Mouse (Mus musculus) stomach, embryonic 14.5 days (tissue): ENCODE data around the gene St14. TPM values are rescaled to one million over a fixed set of nuclear protein-coding genes. Genes with fewer than 3 reads are reported as not detected.
A peak's percentile ranks its signal among the peaks of the same experiment; 100 is the strongest.

ENCODE experiments used
- ATAC-seq: fragments of 200-750 bp; cut with Nextera tagmentation; 2 replicates; pipeline ENCODE4 v1.8.0; 2017; ENCODE audit warnings: low read depth, moderate TSS enrichment; ENCODE audit not compliant: insufficient number of reproducible peaks, insufficient read depth, low FRiP score
- H3K27ac ChIP-seq: fragments of 300-500 bp; sonication (generic); 2 replicates; pipeline ENCODE4 v1.5.1; 2014; ENCODE audit warnings: mild to moderate bottlenecking, low read length, moderate library complexity, mixed read lengths
- H3K27me3 ChIP-seq: fragments of 300-500 bp; sonication (generic); 2 replicates; pipeline ENCODE4 v1.6.1; 2014; ENCODE audit warnings: low read length, control low read depth, mixed read lengths; ENCODE audit not compliant: control insufficient read depth, insufficient read depth
- H3K36me3 ChIP-seq: fragments of 300-500 bp; sonication (generic); 2 replicates; pipeline ENCODE4 v1.6.1; 2014; ENCODE audit warnings: mild to moderate bottlenecking, control low read depth, low read length, moderate library complexity, mixed read lengths; ENCODE audit not compliant: control insufficient read depth, insufficient read depth
- H3K4me1 ChIP-seq: fragments of 300-500 bp; sonication (generic); 2 replicates; pipeline ENCODE4 v1.6.1; 2014; ENCODE audit warnings: low read length, control low read depth, mixed read lengths; ENCODE audit not compliant: control insufficient read depth, insufficient read depth
- H3K4me2 ChIP-seq: fragments of 300-500 bp; sonication (generic); replicated peaks from 2 replicates; pipeline ENCODE4 v1.6.1; 2014; ENCODE audit warnings: low read depth, low read length, control low read depth
- H3K4me3 ChIP-seq: fragments of 300-500 bp; sonication (generic); 2 replicates; pipeline ENCODE4 v1.5.1; 2014; ENCODE audit warnings: low read depth, low read length, control low read depth
- H3K9ac ChIP-seq: fragments of 300-500 bp; sonication (generic); replicated peaks from 2 replicates; pipeline ENCODE4 v1.6.1; 2014; ENCODE audit warnings: low read depth, mild to moderate bottlenecking, control low read depth, low read length, moderate library complexity, mixed read lengths
- H3K9me3 ChIP-seq: fragments of 300-500 bp; sonication (generic); 2 replicates; pipeline ENCODE4 v1.6.1; 2016; ENCODE audit warnings: low read depth, low read length, control low read depth; ENCODE audit not compliant: control insufficient read depth
- WGBS: fragments of 180-500 bp; shearing (Covaris S2); extraction: QIAGEN DNeasy Blood & Tissue Kit; methylation state at CpG from one replicate; pipeline ENCODE4 v1.1.7; 2014; 5-methylcytosine and 5-hydroxymethylcytosine counted together
- polyA plus RNA-seq: library from polyadenylated mRNA; unstranded; fragments of >200 nt; fragmentation: Nextera tagmentation; extraction: Ambion mirVana; gene quantifications from 2 replicates; pipeline ENCODE4 v1.2.1, GENCODE M21; 2014

Gene St14
- polyA plus RNA-seq, 1 experiment from 2014 or later: 46.9 TPM

DNA sequence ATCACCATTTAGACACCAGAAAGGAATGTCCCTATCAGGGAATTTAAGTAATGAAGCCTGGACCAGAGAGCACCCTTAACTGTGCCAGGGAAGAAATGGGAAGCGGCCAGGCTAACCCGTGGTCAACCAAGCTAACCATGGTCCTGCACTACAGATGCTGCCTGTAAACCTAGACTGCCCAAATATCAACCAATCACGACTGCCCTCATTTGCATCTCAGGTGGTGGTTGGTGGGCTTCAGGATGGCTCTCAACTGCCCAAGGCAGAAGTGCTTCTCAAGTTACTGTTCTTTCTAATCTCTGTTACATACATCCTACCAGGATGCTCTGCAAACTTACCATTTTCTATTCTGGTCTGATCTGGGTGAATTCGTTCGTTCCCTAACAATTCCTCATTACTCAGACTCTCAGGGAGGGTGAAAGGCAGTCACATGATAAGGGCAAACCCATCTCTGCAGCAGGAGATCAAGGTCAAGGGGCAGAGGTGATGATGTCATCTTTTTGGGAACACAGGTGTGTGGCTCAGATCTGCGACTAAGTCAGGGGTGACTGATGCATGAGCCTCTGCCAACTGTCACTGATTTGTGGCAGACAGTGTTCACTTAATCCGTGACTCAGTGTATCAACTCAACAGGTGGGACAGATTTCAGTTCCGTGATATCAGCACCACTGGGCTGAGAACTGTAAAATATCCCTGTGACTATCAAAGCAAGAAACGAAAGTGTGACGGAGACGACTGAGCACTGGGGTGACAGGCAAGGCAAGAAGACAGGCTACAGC is 12.9 kb downstream of the St14 start:
- Histone ChIP-seq H3K36me3 (no peaks in the 10 kb centered on the region), H3K27ac (no peak overlapping the region), H3K9ac (no peak overlapping the region), H3K4me3 (no peak overlapping the region), H3K27me3 (no peaks in the 10 kb centered on the region), H3K4me1 (peaks cover 8% of the 10 kb centered on the region; the same call in 1 of the 2 replicates), H3K9me3 (no peaks in the 10 kb centered on the region), H3K4me2 (no peak overlapping the region)
- peak; percentile 81 for ATAC-seq
- 28% methylated on average over 11 of the region's 11 CpGs for WGBS

DNA sequence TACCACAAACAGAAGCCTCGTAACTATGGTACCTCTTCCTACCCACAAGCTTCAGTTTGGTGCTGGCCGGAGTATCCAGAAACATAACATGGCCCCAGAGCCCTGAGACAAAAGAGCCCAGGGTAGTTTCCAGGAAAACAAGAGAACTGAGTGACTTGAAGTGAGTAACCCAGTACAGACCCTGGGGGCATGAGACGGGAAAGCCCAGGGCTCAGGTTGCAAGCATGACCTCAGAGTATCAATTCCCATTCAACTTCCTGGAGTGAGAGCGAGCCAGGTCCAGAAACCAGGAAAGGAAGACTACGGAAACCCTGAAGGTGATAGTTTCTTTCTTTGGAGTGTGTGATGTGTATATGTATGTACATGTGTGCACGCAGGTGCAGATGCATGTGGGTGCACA is 14.2 kb downstream of the St14 start:
- H3K9ac ChIP-seq: no peak overlapping the region
- no peaks in the 10 kb centered on the region for H3K36me3 ChIP-seq
- peaks cover 8% of the 10 kb centered on the region; the same call in 1 of the 2 replicates for H3K4me1 ChIP-seq
- no peak overlapping the region for H3K4me2 ChIP-seq
- H3K4me3 ChIP-seq: no peak overlapping the region
- no peaks in the 10 kb centered on the region for H3K27me3 ChIP-seq
- no peak overlapping the region for H3K27ac ChIP-seq
- WGBS: 78% methylated on average over 6 of the region's 6 CpGs
- H3K9me3 ChIP-seq: no peaks in the 10 kb centered on the region
- ATAC-seq: no peak

DNA sequence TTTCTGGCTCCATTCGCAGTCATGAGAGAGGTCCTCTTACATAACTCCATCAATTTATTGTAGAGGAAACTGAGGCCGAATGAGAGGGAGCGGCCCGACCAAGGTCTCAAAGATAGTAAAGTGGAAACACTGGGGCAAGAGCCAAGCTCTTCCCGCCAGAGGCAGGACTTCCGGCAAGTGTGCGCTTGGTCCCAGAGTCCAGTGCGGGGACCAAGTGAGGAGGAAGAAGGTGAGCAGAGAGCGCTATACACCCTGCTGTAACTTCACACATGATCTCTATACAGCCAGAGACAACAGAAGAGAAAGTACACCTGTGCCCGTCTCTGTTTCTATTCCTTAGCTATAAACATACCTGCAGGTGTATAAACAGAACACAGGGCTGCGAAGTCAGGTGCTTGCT is 14.6 kb downstream of the St14 start:
- Histone ChIP-seq H3K27me3 (no peaks in the 10 kb centered on the region), H3K9ac (no peak overlapping the region), H3K27ac (no peak overlapping the region), H3K36me3 (no peaks in the 10 kb centered on the region), H3K4me1 (peaks cover 8% of the 10 kb centered on the region; the same call in 1 of the 2 replicates), H3K4me3 (no peak overlapping the region), H3K4me2 (no peak overlapping the region), H3K9me3 (no peaks in the 10 kb centered on the region)
- 90% methylated on average over 11 of the region's 11 CpGs for WGBS
- ATAC-seq: no peak

DNA sequence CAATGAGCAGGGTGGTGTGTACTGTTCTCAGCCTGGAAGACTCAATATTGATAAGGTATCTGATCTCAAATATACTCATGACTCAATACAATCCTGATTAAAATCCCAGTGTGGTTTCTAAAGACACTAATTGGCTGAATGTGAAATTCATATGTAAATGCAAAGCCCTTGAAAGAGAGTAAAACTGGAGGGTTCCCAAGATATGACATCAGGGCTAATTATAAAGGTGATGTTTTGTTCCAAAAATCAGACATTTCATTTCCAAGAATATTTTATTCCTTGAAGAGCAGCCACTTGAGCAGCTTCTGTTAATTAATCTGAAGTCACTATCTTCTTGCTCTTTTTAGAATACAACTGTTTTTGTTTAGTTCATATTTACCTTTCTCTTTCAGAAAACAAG is 16.1 kb downstream of the St14 start:
- no peak overlapping the region for H3K9ac ChIP-seq
- no peak overlapping the region for H3K4me2 ChIP-seq
- no peak overlapping the region for H3K4me3 ChIP-seq
- H3K9me3 ChIP-seq: no peaks in the 10 kb centered on the region
- peaks cover 5% of the 10 kb centered on the region; the same call in 1 of the 2 replicates for H3K4me1 ChIP-seq
- H3K27me3 ChIP-seq: no peaks in the 10 kb centered on the region
- ATAC-seq: no peak
- H3K27ac ChIP-seq: no peak overlapping the region
- H3K36me3 ChIP-seq: no peaks in the 10 kb centered on the region

DNA sequence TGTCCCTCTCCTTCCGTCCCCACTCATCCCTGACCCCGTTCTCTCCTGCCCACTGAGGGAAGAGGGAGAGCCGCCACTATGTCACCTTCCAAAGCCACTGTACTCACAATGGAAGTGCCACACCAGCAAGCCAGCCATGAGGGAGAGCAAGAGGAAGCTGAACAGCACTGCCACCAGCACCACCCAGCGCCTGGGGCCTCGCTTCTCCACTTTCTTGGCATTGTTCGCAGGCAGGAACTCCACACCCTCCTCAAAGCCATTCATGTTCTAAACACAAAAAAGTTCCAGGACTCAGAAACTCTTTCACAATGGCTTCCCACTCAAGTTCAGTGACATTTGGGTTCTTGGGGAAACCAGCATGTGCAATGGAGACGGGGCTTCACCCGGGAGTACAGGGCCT is 23.2 kb downstream of the St14 start:
- H3K9me3 ChIP-seq: no peaks in the 10 kb centered on the region
- no peaks in the 10 kb centered on the region for H3K4me1 ChIP-seq
- no peak for ATAC-seq
- no peak overlapping the region for H3K4me3 ChIP-seq
- H3K27ac ChIP-seq: no peak overlapping the region
- no peak overlapping the region for H3K4me2 ChIP-seq
- H3K27me3 ChIP-seq: no peaks in the 10 kb centered on the region
- 84% methylated on average over 8 of the region's 8 CpGs for WGBS
- no peaks in the 10 kb centered on the region for H3K36me3 ChIP-seq
- no peak overlapping the region for H3K9ac ChIP-seq

DNA sequence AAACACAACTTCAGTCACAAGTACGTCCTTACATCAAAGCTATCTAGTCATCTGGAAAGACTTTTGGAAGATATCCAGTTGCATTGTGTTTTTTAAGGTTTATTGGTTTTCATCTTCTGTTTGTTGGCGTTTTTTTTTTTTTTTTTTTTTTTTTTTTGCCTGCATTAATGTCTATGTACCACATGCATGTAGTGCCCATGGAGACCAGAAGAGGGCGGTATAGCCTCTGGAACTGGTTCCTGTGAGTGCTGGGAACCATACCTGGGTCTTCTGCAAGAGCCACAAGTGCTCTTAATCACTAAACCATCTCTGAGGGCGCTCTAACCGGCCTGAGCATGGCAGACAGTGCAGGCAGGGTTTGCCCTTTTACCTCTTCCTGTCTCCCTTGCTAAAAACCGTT is 33.5 kb downstream of the St14 start:
- H3K27me3 ChIP-seq: no peaks in the 10 kb centered on the region
- H3K4me3 ChIP-seq: no peak overlapping the region
- 79% methylated on average over 6 of the region's 6 CpGs for WGBS
- no peaks in the 10 kb centered on the region for H3K36me3 ChIP-seq
- H3K9me3 ChIP-seq: no peaks in the 10 kb centered on the region
- H3K4me1 ChIP-seq: no peaks in the 10 kb centered on the region
- no peak overlapping the region for H3K4me2 ChIP-seq
- no peak for ATAC-seq
- no peak overlapping the region for H3K9ac ChIP-seq
- H3K27ac ChIP-seq: no peak overlapping the region

DNA sequence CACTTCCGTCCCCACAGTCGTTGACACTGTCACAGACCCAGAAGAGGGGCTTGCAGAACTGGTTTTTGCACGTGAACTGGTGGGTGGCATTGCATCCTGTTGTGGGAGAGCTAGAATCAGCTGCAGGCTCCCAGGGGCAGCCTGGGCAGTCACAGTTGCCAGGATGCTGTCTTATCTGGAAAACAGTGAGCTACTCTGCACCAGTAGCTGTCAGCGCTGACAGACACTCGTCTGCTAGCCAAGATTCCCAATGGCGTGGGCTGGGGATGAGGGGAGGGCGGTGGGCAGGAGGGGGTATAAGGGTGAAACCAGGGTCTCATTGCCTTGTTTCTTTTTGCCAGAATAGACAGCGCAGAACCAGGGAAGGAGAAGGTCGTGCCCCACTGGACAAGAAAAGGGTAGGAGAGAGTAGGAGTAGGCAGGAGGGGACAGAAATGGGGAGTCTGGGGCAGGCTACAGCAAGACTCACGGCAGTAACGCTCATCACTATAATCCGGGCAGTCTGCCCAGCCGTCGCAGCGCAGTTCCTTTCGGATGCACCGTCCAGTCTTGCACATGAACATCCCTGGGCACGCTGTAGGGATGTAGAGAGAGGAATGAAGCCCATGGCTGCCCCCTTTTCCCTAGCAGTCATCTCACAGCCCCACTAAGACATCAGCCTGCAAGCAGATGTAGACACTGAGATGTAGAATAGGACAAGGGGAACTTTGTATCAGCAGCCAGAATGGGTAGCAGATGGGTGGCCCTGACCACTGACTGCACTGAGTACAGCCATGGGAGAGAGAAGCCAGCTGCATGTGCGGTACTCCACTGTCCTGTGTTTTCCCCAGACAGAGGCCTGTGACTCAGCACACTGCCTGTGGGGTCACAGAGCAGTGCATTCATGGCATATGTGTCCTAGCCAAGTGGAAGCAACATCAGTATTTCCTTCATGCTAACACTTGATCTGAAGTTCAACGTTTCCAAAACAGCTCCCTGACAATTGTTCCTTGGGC is 34.3 kb downstream of the St14 start:
- H3K9ac ChIP-seq: no peak overlapping the region
- WGBS: 82% methylated on average over 20 of the region's 20 CpGs
- ATAC-seq: no peak

DNA sequence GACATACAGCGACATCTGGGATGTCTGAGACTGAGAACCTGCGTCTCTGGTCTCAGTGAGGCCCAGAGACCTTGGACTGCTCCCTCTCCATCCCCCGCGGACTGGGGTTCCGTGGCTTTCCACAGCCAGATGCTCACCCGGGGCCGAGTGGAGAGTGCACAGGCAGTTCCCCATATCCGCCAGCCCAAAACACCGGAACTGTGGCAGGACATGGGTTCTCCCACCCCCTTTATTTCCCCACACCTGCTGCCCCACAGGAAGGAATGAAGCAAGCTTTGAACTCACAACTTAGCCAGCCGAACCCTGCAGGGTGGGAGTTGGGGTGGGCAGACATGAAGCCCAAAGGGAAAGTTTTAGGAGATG is 38.8 kb downstream of the St14 start:
- no peak overlapping the region for H3K9ac ChIP-seq
- WGBS: 90% methylated on average over 10 of the region's 10 CpGs
- H3K36me3 ChIP-seq: no peaks in the 10 kb centered on the region
- no peaks in the 10 kb centered on the region for H3K27me3 ChIP-seq
- no peak overlapping the region for H3K4me2 ChIP-seq
- no peak overlapping the region for H3K27ac ChIP-seq
- no peak overlapping the region for H3K4me3 ChIP-seq
- no peak for ATAC-seq
- no peaks in the 10 kb centered on the region for H3K9me3 ChIP-seq
- no peaks in the 10 kb centered on the region for H3K4me1 ChIP-seq

More for the DNA sequence above, 34.3 kb downstream of the St14 start:
- no peaks in the 10 kb centered on the region for H3K9me3 ChIP-seq
- H3K36me3 ChIP-seq: no peaks in the 10 kb centered on the region
- H3K4me1 ChIP-seq: no peaks in the 10 kb centered on the region
- H3K4me2 ChIP-seq: no peak overlapping the region
- H3K4me3 ChIP-seq: no peak overlapping the region
- H3K27me3 ChIP-seq: no peaks in the 10 kb centered on the region
- H3K27ac ChIP-seq: no peak overlapping the region
